Mouse (Mus musculus) stomach, embryonic 16.5 days (tissue): ENCODE data around the gene Fads3. TPM values are rescaled to one million over a fixed set of nuclear protein-coding genes. Genes with fewer than 3 reads are reported as not detected.

Experiments
- ATAC-seq: fragments of 200-750 bp; cut with Nextera tagmentation; 2 replicates; pipeline ENCODE4 v1.8.0; 2017; ENCODE audit warnings: moderate number of reproducible peaks, moderate TSS enrichment; ENCODE audit not compliant: insufficient read depth, low FRiP score
- H3K27ac ChIP-seq: fragments of 300-500 bp; sonication (generic); 2 replicates; pipeline ENCODE4 v1.5.1; 2014; ENCODE audit warnings: low read length
- H3K27me3 ChIP-seq: fragments of 300-500 bp; sonication (generic); 2 replicates; pipeline ENCODE4 v1.6.1; 2014; ENCODE audit warnings: low read length, control low read depth, mixed read lengths; ENCODE audit not compliant: control insufficient read depth, insufficient read depth
- H3K36me3 ChIP-seq: fragments of 300-500 bp; sonication (generic); 2 replicates; pipeline ENCODE4 v1.6.1; 2014; ENCODE audit warnings: low read length; ENCODE audit not compliant: control insufficient read depth, insufficient read depth
- H3K4me1 ChIP-seq: fragments of 300-500 bp; sonication (generic); 2 replicates; pipeline ENCODE4 v1.6.1; 2014; ENCODE audit warnings: low read length, control low read depth, mixed read lengths; ENCODE audit not compliant: control insufficient read depth, insufficient read depth
- H3K4me2 ChIP-seq: fragments of 300-500 bp; sonication (generic); 2 replicates; pipeline ENCODE4 v1.6.1; 2014; ENCODE audit warnings: low read depth, low read length, mixed read lengths
- H3K4me3 ChIP-seq: fragments of 300-500 bp; sonication (generic); replicated peaks from 2 replicates; pipeline ENCODE4 v1.5.1; 2014; ENCODE audit warnings: mild to moderate bottlenecking, low read length
- H3K9ac ChIP-seq: fragments of 300-500 bp; sonication (generic); 2 replicates; pipeline ENCODE4 v1.6.1; 2014; ENCODE audit warnings: low read length
- H3K9me3 ChIP-seq: fragments of 300-500 bp; sonication (generic); replicated peaks from 2 replicates; pipeline ENCODE4 v1.6.1; 2016; ENCODE audit warnings: low read length, control low read depth; ENCODE audit not compliant: control insufficient read depth
- WGBS: fragments of 180-500 bp; shearing (Covaris S2); extraction: QIAGEN DNeasy Blood & Tissue Kit; methylation state at CpG from one replicate; pipeline ENCODE4 v1.1.7; 2014; 5-methylcytosine and 5-hydroxymethylcytosine counted together
- polyA plus RNA-seq: library from polyadenylated mRNA; unstranded; fragments of >200 nt; fragmentation: Nextera tagmentation; extraction: Ambion mirVana; gene quantifications from 2 replicates; pipeline ENCODE4 v1.2.1, GENCODE M21; 2015

Fads3 gene
- polyA plus RNA-seq, 1 experiment from 2014 or later = 22.5 TPM

DNA sequence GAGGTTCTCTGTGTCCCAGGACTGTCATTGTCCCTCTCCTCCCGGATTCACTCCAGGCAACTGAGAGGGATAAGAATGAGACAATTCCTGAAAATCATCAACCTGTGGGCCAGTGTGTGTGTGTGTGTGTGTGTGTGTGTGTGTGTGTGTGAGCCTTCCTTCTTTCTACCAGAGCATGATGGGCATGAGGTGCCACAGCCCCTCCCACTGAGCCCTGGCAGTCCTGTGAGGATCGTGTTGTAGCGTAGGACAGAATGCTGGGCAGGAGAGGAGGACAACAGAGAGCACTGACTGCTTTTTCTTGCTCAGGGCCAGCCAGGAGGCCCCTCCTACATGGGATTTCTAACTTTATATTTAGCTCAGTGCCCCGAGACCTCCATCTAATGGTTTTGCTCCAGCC lies 1.4 kb downstream of the Fads3 start:
- Histone ChIP-seq H3K27ac (no peak overlapping the region), H3K36me3 (no peaks in the 10 kb centered on the region), H3K27me3 (no peaks in the 10 kb centered on the region), H3K9me3 (no peaks in the 10 kb centered on the region), H3K4me3 (peak overlapping the region; percentile 73), H3K9ac (no peak overlapping the region), H3K4me2 (peak overlapping the region; percentile 95), H3K4me1 (peaks cover 48% of the 10 kb centered on the region)
- no peak for ATAC-seq
- 70% methylated on average over 4 of the region's 4 CpGs for WGBS

DNA sequence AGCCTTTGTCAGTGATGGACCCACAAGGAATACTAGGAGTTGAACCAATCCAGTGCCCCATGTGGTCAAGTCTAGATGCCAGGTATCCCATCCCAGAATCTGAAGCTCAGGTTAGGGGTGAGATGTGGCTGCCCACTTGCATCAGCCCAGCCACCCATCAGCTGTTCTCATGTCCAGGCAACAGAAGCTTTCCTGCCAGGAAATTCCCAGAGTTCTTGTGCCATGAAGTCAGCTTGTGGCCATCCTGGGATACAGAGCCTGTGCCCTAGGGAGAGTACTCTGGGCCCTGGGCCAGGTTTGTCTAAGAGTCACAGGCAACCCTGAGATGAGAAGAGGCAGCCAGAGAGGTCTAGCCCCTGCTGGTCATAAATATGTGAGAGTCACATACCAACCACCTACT lies 2.3 kb downstream of the Fads3 start:
- Histone ChIP-seq H3K4me1 (peaks cover 45% of the 10 kb centered on the region), H3K9me3 (no peaks in the 10 kb centered on the region), H3K27ac (no peak overlapping the region), H3K9ac (no peak overlapping the region), H3K4me3 (no peak overlapping the region), H3K36me3 (no peaks in the 10 kb centered on the region), H3K27me3 (no peaks in the 10 kb centered on the region), H3K4me2 (peak overlapping the region; percentile 95; the same call in 1 of the 2 replicates)
- no peak for ATAC-seq

- no peak for ATAC-seq
- Histone ChIP-seq H3K4me1 (peaks cover 41% of the 10 kb centered on the region), H3K27me3 (no peaks in the 10 kb centered on the region), H3K4me3 (no peak overlapping the region), H3K36me3 (no peaks in the 10 kb centered on the region), H3K27ac (no peak overlapping the region), H3K4me2 (no peak overlapping the region), H3K9me3 (no peaks in the 10 kb centered on the region), H3K9ac (no peak overlapping the region)
- 75% methylated on average over 2 of the region's 2 CpGs for WGBS
These were observed 4.3 kb downstream of the Fads3 start for GRCm38 (mm10) chr19:10045707-10046106.

- Histone ChIP-seq H3K9me3 (no peaks in the 10 kb centered on the region), H3K27me3 (no peaks in the 10 kb centered on the region), H3K36me3 (no peaks in the 10 kb centered on the region), H3K9ac (peak overlapping the region; percentile 51; the same call in 1 of the 2 replicates), H3K4me3 (no peak overlapping the region), H3K27ac (no peak overlapping the region), H3K4me1 (peaks cover 36% of the 10 kb centered on the region), H3K4me2 (no peak overlapping the region)
- WGBS = 62% methylated on average over 4 of the region's 4 CpGs
- no peak for ATAC-seq
These were observed 5.0 kb downstream of the Fads3 start for GRCm38 (mm10) chr19:10046346-10046745.

GRCm38 (mm10) chr19:10046983-10047382 lies 5.6 kb downstream of the Fads3 start:
- H3K4me2 ChIP-seq = no peak overlapping the region
- 33% methylated on average over 3 of the region's 3 CpGs for WGBS
- no peaks in the 10 kb centered on the region for H3K9me3 ChIP-seq
- no peaks in the 10 kb centered on the region for H3K27me3 ChIP-seq
- H3K9ac ChIP-seq = peak overlapping the region; percentile 47; the same call in 1 of the 2 replicates
- no peak for ATAC-seq
- no peak overlapping the region for H3K4me3 ChIP-seq
- H3K36me3 ChIP-seq = no peaks in the 10 kb centered on the region
- H3K27ac ChIP-seq = no peak overlapping the region
- H3K4me1 ChIP-seq = peaks cover 35% of the 10 kb centered on the region

GRCm38 (mm10) chr19:10049533-10049932 lies 8.2 kb downstream of the Fads3 start:
- Histone ChIP-seq H3K4me2 (no peak overlapping the region), H3K4me1 (peaks cover 17% of the 10 kb centered on the region), H3K27ac (no peak overlapping the region; the same call in 1 of the 2 replicates), H3K27me3 (no peaks in the 10 kb centered on the region), H3K9me3 (no peaks in the 10 kb centered on the region), H3K9ac (no peak overlapping the region), H3K4me3 (no peak overlapping the region), H3K36me3 (no peaks in the 10 kb centered on the region; the same call in 1 of the 2 replicates)
- no peak for ATAC-seq

DNA sequence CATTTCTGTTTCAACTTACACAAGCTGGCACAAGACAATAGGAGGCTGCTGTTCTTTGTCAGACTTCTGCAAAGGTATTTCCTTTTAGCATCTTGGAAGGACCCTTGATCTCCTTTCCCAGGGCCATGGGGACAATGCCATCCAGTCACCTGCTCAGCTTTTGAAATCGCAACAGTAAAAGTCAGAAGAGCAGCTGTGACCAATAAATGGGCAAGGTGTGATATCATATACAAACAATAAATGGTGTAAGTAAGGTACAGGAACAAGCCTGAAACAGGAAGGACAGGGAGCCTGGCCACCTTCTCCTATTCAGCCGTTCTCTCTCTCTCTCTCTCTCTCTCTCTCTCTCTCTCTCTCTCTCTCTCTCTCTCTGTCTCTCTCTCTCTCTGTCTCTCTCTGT lies 9.1 kb downstream of the Fads3 start:
- Histone ChIP-seq H3K4me3 (no peak overlapping the region), H3K4me1 (peaks cover 17% of the 10 kb centered on the region), H3K27ac (peak overlapping the region; percentile 59), H3K36me3 (no peaks in the 10 kb centered on the region; the same call in 1 of the 2 replicates), H3K9me3 (no peaks in the 10 kb centered on the region), H3K9ac (no peak overlapping the region), H3K27me3 (no peaks in the 10 kb centered on the region), H3K4me2 (no peak overlapping the region)
- ATAC-seq = peak; percentile 44; the same call in 1 of the 2 replicates
- 58% methylated on average over 2 of the region's 2 CpGs for WGBS

DNA sequence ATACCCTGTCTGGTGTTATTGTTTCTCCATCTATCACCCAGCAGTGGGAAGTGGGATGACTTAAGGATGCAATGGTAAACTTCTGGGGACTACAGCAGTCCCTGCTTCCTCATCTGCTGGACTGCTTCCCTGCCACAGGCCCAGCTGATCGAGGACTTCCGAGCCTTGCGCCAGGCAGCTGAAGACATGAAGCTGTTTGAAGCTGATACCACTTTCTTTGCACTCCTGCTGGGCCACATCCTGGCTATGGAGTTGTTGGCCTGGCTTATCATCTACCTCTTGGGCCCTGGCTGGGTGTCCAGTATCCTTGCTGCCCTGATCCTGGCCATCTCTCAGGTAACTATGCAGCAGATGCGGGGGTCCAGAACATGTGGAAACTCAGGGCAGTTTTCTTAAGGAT lies 11.3 kb downstream of the Fads3 start:
- Histone ChIP-seq H3K4me1 (peaks cover 8% of the 10 kb centered on the region), H3K27me3 (no peaks in the 10 kb centered on the region), H3K9me3 (no peaks in the 10 kb centered on the region), H3K27ac (no peak overlapping the region), H3K4me2 (no peak overlapping the region), H3K4me3 (no peak overlapping the region), H3K9ac (no peak overlapping the region), H3K36me3 (peaks cover under 1% of the 10 kb centered on the region)
- WGBS = 90% methylated on average over 4 of the region's 4 CpGs
- ATAC-seq = no peak

DNA sequence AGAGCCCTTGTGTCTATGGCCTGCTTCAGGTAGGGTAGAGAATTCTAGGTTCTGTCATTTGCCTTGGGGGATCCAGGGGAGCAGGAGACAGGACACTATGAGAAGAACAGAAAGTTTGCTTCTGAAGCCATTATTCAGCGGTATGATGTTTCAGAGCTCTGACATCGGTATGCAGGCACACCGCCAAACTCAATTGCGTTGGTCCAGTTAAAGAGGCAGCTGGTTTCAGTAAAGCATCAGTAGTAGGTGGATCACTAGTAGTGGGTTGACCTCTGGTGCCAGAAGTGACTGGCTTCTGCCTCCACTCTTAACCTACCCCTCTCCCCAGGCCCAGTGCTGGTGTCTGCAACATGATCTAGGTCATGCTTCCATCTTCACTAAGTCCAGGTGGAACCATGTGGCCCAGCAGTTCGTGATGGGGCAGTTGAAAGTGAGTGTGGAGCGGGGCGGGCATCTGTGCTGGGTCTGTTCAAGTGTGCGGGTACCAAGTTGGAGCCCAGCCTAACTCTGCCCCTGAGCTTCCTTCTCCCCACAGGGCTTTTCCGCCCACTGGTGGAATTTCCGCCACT lies 12.4 kb downstream of the Fads3 start:
- no peaks in the 10 kb centered on the region for H3K27me3 ChIP-seq
- peaks cover 11% of the 10 kb centered on the region for H3K4me1 ChIP-seq
- no peak overlapping the region for H3K9ac ChIP-seq
- ATAC-seq = no peak
- no peak overlapping the region for H3K27ac ChIP-seq
- H3K36me3 ChIP-seq = peaks cover 5% of the 10 kb centered on the region
- H3K4me3 ChIP-seq = no peak overlapping the region
- WGBS = 85% methylated on average over 10 of the region's 10 CpGs
- no peaks in the 10 kb centered on the region for H3K9me3 ChIP-seq
- no peak overlapping the region for H3K4me2 ChIP-seq
